Mouse (Mus musculus) midbrain, embryonic 14.5 days (tissue): ENCODE measurements around the gene Nae1. TPM values are rescaled to one million over a fixed set of nuclear protein-coding genes. Genes with fewer than 3 reads are reported as not detected.

Experiments
- ATAC-seq: fragments of 200-750 bp; cut with Nextera tagmentation; 2 replicates; pipeline ENCODE4 v1.8.0; 2017; ENCODE audit warnings: moderate number of reproducible peaks, moderate library complexity; ENCODE audit not compliant: low FRiP score, low TSS enrichment
- DNase-seq: peaks from one replicate; pipeline ENCODE4 v3.0.0-alpha.2; 2015
- H3K27ac ChIP-seq: fragments of 300-500 bp; sonication (generic); replicated peaks from 2 replicates; pipeline ENCODE4 v1.5.1; 2014; ENCODE audit warnings: mild to moderate bottlenecking, low read depth, low read length, moderate library complexity
- H3K27me3 ChIP-seq: fragments of 300-500 bp; sonication (generic); 2 replicates; pipeline ENCODE4 v1.6.1; 2014; ENCODE audit warnings: low read length, control low read depth, mixed read lengths; ENCODE audit not compliant: control insufficient read depth, insufficient read depth
- H3K36me3 ChIP-seq: fragments of 300-500 bp; sonication (generic); 2 replicates; pipeline ENCODE4 v1.6.1; 2014; ENCODE audit warnings: low read length, control low read depth; ENCODE audit not compliant: control insufficient read depth, insufficient read depth
- H3K4me1 ChIP-seq: fragments of 300-500 bp; sonication (generic); 2 replicates; pipeline ENCODE4 v1.6.1; 2014; ENCODE audit warnings: mild to moderate bottlenecking, antibody characterized with exemption, low read length, control low read depth; ENCODE audit not compliant: control insufficient read depth, insufficient read depth
- H3K4me2 ChIP-seq: fragments of 300-500 bp; sonication (generic); 2 replicates; pipeline ENCODE4 v1.6.1; 2014; ENCODE audit warnings: mild to moderate bottlenecking, low read length, moderate library complexity
- H3K4me3 ChIP-seq: fragments of 300-500 bp; sonication (generic); replicated peaks from 2 replicates; pipeline ENCODE4 v1.5.1; 2014; ENCODE audit warnings: low read depth, low read length
- H3K9ac ChIP-seq: fragments of 300-500 bp; sonication (generic); replicated peaks from 2 replicates; pipeline ENCODE4 v1.6.1; 2014; ENCODE audit warnings: mild to moderate bottlenecking, low read length, moderate library complexity
- H3K9me3 ChIP-seq: fragments of 300-500 bp; sonication (generic); 2 replicates; pipeline ENCODE4 v1.6.1; 2016; ENCODE audit warnings: low read length, control low read depth, mixed read lengths; ENCODE audit not compliant: control insufficient read depth
- WGBS: fragments of 180-500 bp; shearing (Covaris S2); extraction: QIAGEN DNeasy Blood & Tissue Kit; methylation state at CpG from one replicate; pipeline ENCODE4 v1.1.7; 2014; 5-methylcytosine and 5-hydroxymethylcytosine counted together
- polyA plus RNA-seq: library from polyadenylated mRNA; unstranded; fragments of >200 nt; fragmentation: Nextera tagmentation; extraction: Ambion mirVana; gene quantifications from 2 replicates; pipeline ENCODE4 v1.2.1, GENCODE M21; 2014

The Nae1 gene
- polyA plus RNA-seq, 1 experiment from 2014 or later: 122 TPM

- Histone ChIP-seq H3K27me3 (no peaks in the 10 kb centered on the region), H3K36me3 (peaks cover 21% of the 10 kb centered on the region)
- ATAC-seq: peak; percentile 76
These were observed 25.1 kb downstream of the Nae1 start, which contains the start of gene Terb1 for GRCm38 (mm10) chr8:104509061-104510006. Gene Terb1, minus strand, starts transcription at chr8:104509910.

GRCm38 (mm10) chr8:104479091-104479490 is 55.3 kb downstream of the Nae1 start:
- H3K4me3 ChIP-seq: no peak overlapping the region
- ATAC-seq (no peak), DNase-seq (no peak)
- H3K36me3 ChIP-seq: no peaks in the 10 kb centered on the region
- H3K4me2 ChIP-seq: no peak overlapping the region
- no peaks in the 10 kb centered on the region for H3K27me3 ChIP-seq
- H3K9me3 ChIP-seq: no peaks in the 10 kb centered on the region
- H3K9ac ChIP-seq: no peak overlapping the region
- WGBS: 60% methylated on average over 1 of the region's 1 CpGs
- no peaks in the 10 kb centered on the region for H3K4me1 ChIP-seq
- H3K27ac ChIP-seq: no peak overlapping the region

More at GRCm38 (mm10) chr8:104509061-104510006, 25.1 kb downstream of the Nae1 start, which contains the start of gene Terb1:
- peaks cover 11% of the 10 kb centered on the region; the same call in 1 of the 2 replicates for H3K4me1 ChIP-seq
- H3K9ac ChIP-seq: peak within 1 kb of the TSS; percentile 80
- peak; percentile 72 for DNase-seq
- WGBS: 2% methylated on average over 64 of the region's 64 CpGs
- peak within 1 kb of the TSS; percentile 100 for H3K4me2 ChIP-seq
- no peak within 1 kb of the TSS for H3K27ac ChIP-seq
- no peaks in the 10 kb centered on the region for H3K9me3 ChIP-seq
- peak within 1 kb of the TSS; percentile 54 for H3K4me3 ChIP-seq

- no peaks in the 10 kb centered on the region for H3K36me3 ChIP-seq
- WGBS: 75% methylated on average over 3 of the region's 3 CpGs
- no peak overlapping the region for H3K4me2 ChIP-seq
- H3K27me3 ChIP-seq: no peaks in the 10 kb centered on the region
- DNase-seq: no peak
- no peak overlapping the region for H3K4me3 ChIP-seq
- H3K9me3 ChIP-seq: no peaks in the 10 kb centered on the region
- no peak for ATAC-seq
- no peak overlapping the region for H3K27ac ChIP-seq
- no peaks in the 10 kb centered on the region for H3K4me1 ChIP-seq
- H3K9ac ChIP-seq: no peak overlapping the region
These were observed 62.0 kb downstream of the Nae1 start for GRCm38 (mm10) chr8:104472465-104472864.

GRCm38 (mm10) chr8:104467463-104467862 is 67.0 kb downstream of the Nae1 start:
- Histone ChIP-seq H3K4me2 (no peak overlapping the region), H3K27ac (no peak overlapping the region), H3K9me3 (no peaks in the 10 kb centered on the region), H3K4me1 (no peaks in the 10 kb centered on the region), H3K4me3 (no peak overlapping the region), H3K27me3 (no peaks in the 10 kb centered on the region), H3K9ac (no peak overlapping the region), H3K36me3 (no peaks in the 10 kb centered on the region)
- WGBS: 79% methylated on average over 2 of the region's 2 CpGs
- DNase-seq: no peak
- no peak for ATAC-seq

Other genes starting within 250 kb of the Nae1 start
- not detected in 2 replicates for gene Cmtm2a, start 241.5 kb downstream of the Nae1 start, polyA plus RNA-seq
- not detected in 2 replicates for gene Gm45711, start 224.6 kb downstream of the Nae1 start, polyA plus RNA-seq
- gene Cmtm1, start 224.5 kb downstream of the Nae1 start, polyA plus RNA-seq: not detected in 2 replicates
- gene Gm11020, start 213.1 kb downstream of the Nae1 start, polyA plus RNA-seq: not detected in 2 replicates
- not detected in 2 replicates for gene Cmtm2b, start 212.4 kb downstream of the Nae1 start, polyA plus RNA-seq
- gene Cmtm3, start 195.2 kb downstream of the Nae1 start, polyA plus RNA-seq: 28.6 and 36.9 TPM in 2 replicates
- gene Cmtm4, start 138.8 kb downstream of the Nae1 start, polyA plus RNA-seq: 3.6 and 5.1 TPM in 2 replicates
- gene Dync1li2, start 91.6 kb downstream of the Nae1 start, polyA plus RNA-seq: 69.1 and 103 TPM in 2 replicates
- gene Terb1, start 24.7 kb downstream of the Nae1 start, polyA plus RNA-seq: 0.38 and 0.53 TPM in 2 replicates
- gene Car7, start 52 bp upstream of the Nae1 start, polyA plus RNA-seq: 2.7 and 3.6 TPM in 2 replicates
- 17.2 and 18.2 TPM in 2 replicates for gene Pdp2, start 56.8 kb upstream of the Nae1 start, polyA plus RNA-seq
- gene Cdh16, start 89.8 kb upstream of the Nae1 start, polyA plus RNA-seq: not detected in 2 replicates
- 2.5 and 3.6 TPM in 2 replicates for gene Rrad, start 96.7 kb upstream of the Nae1 start, polyA plus RNA-seq
- 131 and 148 TPM in 2 replicates for gene Ciao2b, start 107.3 kb upstream of the Nae1 start, polyA plus RNA-seq
- not detected in 2 replicates for gene Ces2a, start 199.4 kb upstream of the Nae1 start, polyA plus RNA-seq